Comparison of ENCODE assay signal across 22 mouse cellular contexts in genomic region chr12:86693389-86693788, GRCm38 (mm10). TPM values are rescaled to one million over a fixed set of nuclear protein-coding genes. Genes with fewer than 3 reads are reported as not detected.
"Had no signal": no experiment of that assay in that cellular context is flagged by ENCODE, and none has a peak within 500 bp of the region (broad histone marks: within the 10 kb centered on the region; RNA-seq: fewer than 3 reads in every experiment).

No protein-coding gene starts in this region.

- H3K27ac ChIP-seq: limb, embryonic 13.5 days; liver, embryonic 14.5 days; midbrain, embryonic 15.5 days; neural tube, embryonic 12.5 days had no signal

- H3K4me1 ChIP-seq: limb, embryonic 13.5 days; midbrain, embryonic 15.5 days; neural tube, embryonic 12.5 days had no signal

- DNase-seq: layer of hippocampus, adult 9-11 months; layer of hippocampus, postnatal 36 days; lung, adult 18-20 months; right cerebral cortex, postnatal 4 days; spleen, adult 18-20 months; thymus, adult 2 months; thymus, postnatal 25 days had no signal

- ATAC-seq: midbrain, embryonic 15.5 days had no signal

- H3K4me2 ChIP-seq: limb, embryonic 13.5 days; midbrain, embryonic 11.5 days; midbrain, embryonic 15.5 days; neural tube, embryonic 12.5 days had no signal

- H3K27me3 ChIP-seq: limb, embryonic 13.5 days; midbrain, embryonic 15.5 days; neural tube, embryonic 12.5 days had no signal

- H3K9me3 ChIP-seq: limb, embryonic 13.5 days; midbrain, embryonic 15.5 days had no signal

- H3K4me3 ChIP-seq: limb, embryonic 13.5 days; midbrain, embryonic 15.5 days; neural tube, embryonic 12.5 days had no signal

- H3K9ac ChIP-seq: limb, embryonic 13.5 days; liver, embryonic 14.5 days; midbrain, embryonic 15.5 days; neural tube, embryonic 12.5 days had no signal

RNA-seq across cellular contexts. Expression of gene Vash1, which starts 14.9 kb away (rescaled TPM):
- total RNA-seq: monocyte, adult 5-6 weeks; neutrophil, adult 5-6 weeks had no signal

RNA-seq across cellular contexts. Expression of gene Lrrc74a, which starts 40.8 kb away (rescaled TPM):
- total RNA-seq: layer of hippocampus, adult 18-20 months; layer of hippocampus, postnatal 36 days; left cerebral cortex, adult 8-10 months; left cerebral cortex, postnatal 36 days; liver, adult 2 months; monocyte, adult 5-6 weeks; neutrophil, adult 5-6 weeks had no signal
- polyA plus RNA-seq: kidney, embryonic 16.5 days; limb, embryonic 13.5 days; liver, adult 2 months; liver, embryonic 14.5 days; lung, embryonic 16.5 days; midbrain, embryonic 11.5 days; midbrain, embryonic 15.5 days; neural tube, embryonic 12.5 days; stomach, embryonic 14.5 days; urinary bladder, adult 2 months had no signal
